Mouse (Mus musculus) heart, adult 2 months (tissue): ENCODE data around the gene Pyy.

Source experiments
- CTCF ChIP-seq: fragments of 200-600 bp; IDR thresholded peaks from 2 replicates; pipeline ENCODE4 v1.8.1; 2022; ENCODE audit warnings: antibody characterized with exemption, mild to moderate bottlenecking, moderate library complexity
- POLR2A ChIP-seq: fragments of 200-500 bp; IDR thresholded peaks from 2 replicates; pipeline ENCODE4 v1.6.1; 2011; ENCODE audit warnings: mild to moderate bottlenecking, low read depth, low read length, control low read depth; ENCODE audit not compliant: insufficient read depth

GRCm38 (mm10) chr11:102144957-102145470 lies 37.4 kb upstream of the Pyy start:
- TF ChIP-seq CTCF (no peak), POLR2A (no peak)
